Mouse (Mus musculus) lung, embryonic 15.5 days (tissue): ENCODE measurements at regions not wholly inside any gene's neighbourhood (a gene's known extent, or its start where the extent isn't known, plus 50 kb on each side); places are given as distances from the start of the nearest gene placed in this dataset.

ENCODE experiments used
- ATAC-seq: fragments of 200-750 bp; cut with Nextera tagmentation; 2 replicates; pipeline ENCODE4 v1.8.0; 2017; ENCODE audit warnings: moderate number of reproducible peaks, borderline replicate concordance; ENCODE audit not compliant: low FRiP score, low TSS enrichment; ENCODE audit errors: extremely low read depth
- H3K27ac ChIP-seq: fragments of 300-500 bp; sonication (generic); 2 replicates; pipeline ENCODE4 v1.5.1; 2015; ENCODE audit warnings: moderate library complexity, mild to moderate bottlenecking, inconsistent platforms
- H3K27me3 ChIP-seq: fragments of 300-500 bp; sonication (generic); 2 replicates; pipeline ENCODE4 v1.6.1; 2015; ENCODE audit warnings: inconsistent platforms
- H3K36me3 ChIP-seq: fragments of 300-500 bp; sonication (generic); 2 replicates; pipeline ENCODE4 v1.6.1; 2015; ENCODE audit warnings: inconsistent platforms
- H3K4me1 ChIP-seq: fragments of 300-500 bp; sonication (generic); 2 replicates; pipeline ENCODE4 v1.6.1; 2015; ENCODE audit warnings: inconsistent platforms
- H3K4me2 ChIP-seq: fragments of 300-500 bp; sonication (generic); 2 replicates; pipeline ENCODE4 v1.6.1; 2015; ENCODE audit warnings: inconsistent platforms, mild to moderate bottlenecking, moderate library complexity
- H3K4me3 ChIP-seq: fragments of 300-500 bp; sonication (generic); 2 replicates; pipeline ENCODE4 v1.5.1; 2015; ENCODE audit warnings: mild to moderate bottlenecking, inconsistent platforms
- H3K9ac ChIP-seq: fragments of 300-500 bp; sonication (generic); 2 replicates; pipeline ENCODE4 v1.6.1; 2015; ENCODE audit warnings: inconsistent platforms
- H3K9me3 ChIP-seq: fragments of 300-500 bp; sonication (generic); 2 replicates; pipeline ENCODE4 v1.6.1; 2016; ENCODE audit warnings: inconsistent platforms
- WGBS: fragments of 180-500 bp; shearing (Covaris S2); methylation state at CpG from one replicate; pipeline ENCODE4 v1.1.7; 2015; 5-methylcytosine and 5-hydroxymethylcytosine counted together

- Histone ChIP-seq H3K27ac (no peak overlapping the region), H3K4me3 (no peak overlapping the region), H3K27me3 (no peaks in the 10 kb centered on the region), H3K9ac (no peak overlapping the region), H3K9me3 (no peaks in the 10 kb centered on the region), H3K36me3 (no peaks in the 10 kb centered on the region), H3K4me2 (no peak overlapping the region), H3K4me1 (no peaks in the 10 kb centered on the region)
- 88% methylated on average over 1 of the region's 1 CpGs for WGBS
- no peak for ATAC-seq
Observed at GRCm38 (mm10) chr7:83032025-83032424, 164.9 kb downstream of the Mex3b start.

DNA sequence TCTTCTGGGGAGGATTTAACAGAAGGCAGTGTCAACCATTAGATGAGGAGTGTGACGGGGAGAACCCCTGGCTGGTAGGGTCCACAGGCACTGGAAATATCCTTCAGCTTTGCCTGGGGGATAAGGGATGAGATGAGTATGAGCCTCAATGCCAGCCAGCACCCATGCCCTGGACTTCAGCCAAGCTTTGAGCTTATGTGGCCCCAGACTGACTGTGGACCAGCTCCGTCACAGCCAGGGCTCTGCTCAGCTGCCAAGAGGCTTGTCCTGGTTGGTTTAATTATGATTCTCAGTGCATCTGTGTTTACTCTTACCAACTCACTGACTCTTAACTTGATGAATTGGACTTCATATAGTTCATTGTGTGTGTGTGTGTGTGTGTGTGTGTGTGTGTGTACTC, 165.8 kb downstream of the Mex3b start:
- no peak overlapping the region for H3K4me2 ChIP-seq
- no peak overlapping the region for H3K4me3 ChIP-seq
- 69% methylated on average over 2 of the region's 2 CpGs for WGBS
- H3K27me3 ChIP-seq: no peaks in the 10 kb centered on the region
- no peaks in the 10 kb centered on the region for H3K9me3 ChIP-seq
- H3K36me3 ChIP-seq: no peaks in the 10 kb centered on the region
- H3K9ac ChIP-seq: no peak overlapping the region
- no peak for ATAC-seq
- H3K4me1 ChIP-seq: no peaks in the 10 kb centered on the region
- H3K27ac ChIP-seq: no peak overlapping the region

GRCm38 (mm10) chr7:83035190-83035589, 168.1 kb downstream of the Mex3b start:
- Histone ChIP-seq H3K9me3 (no peaks in the 10 kb centered on the region), H3K9ac (no peak overlapping the region), H3K4me1 (no peaks in the 10 kb centered on the region), H3K27ac (no peak overlapping the region), H3K4me2 (no peak overlapping the region), H3K4me3 (no peak overlapping the region), H3K27me3 (no peaks in the 10 kb centered on the region), H3K36me3 (no peaks in the 10 kb centered on the region)
- WGBS: 77% methylated on average over 3 of the region's 3 CpGs
- no peak for ATAC-seq

DNA sequence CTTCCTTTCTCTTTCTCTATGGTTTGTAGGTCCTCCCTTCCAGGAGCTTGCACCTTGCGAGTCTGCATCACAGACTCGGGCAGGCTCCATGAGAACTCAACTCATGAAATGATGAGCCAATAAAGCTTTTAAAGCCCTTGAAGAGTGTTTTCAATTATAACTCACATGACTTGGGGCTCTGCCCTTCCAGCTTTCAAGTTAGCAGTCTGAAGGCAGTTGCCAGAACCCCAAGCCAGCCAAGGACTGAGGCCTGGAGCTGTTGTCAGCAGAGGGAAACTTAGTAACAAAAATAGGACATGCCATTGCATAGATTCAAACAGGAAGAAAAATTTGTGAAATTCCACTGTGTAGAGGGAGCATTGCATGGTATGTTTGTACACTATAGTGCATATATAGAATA, 169.3 kb downstream of the Mex3b start:
- Histone ChIP-seq H3K27ac (no peak overlapping the region), H3K9me3 (no peaks in the 10 kb centered on the region), H3K4me3 (no peak overlapping the region), H3K27me3 (no peaks in the 10 kb centered on the region), H3K4me1 (no peaks in the 10 kb centered on the region), H3K9ac (no peak overlapping the region), H3K4me2 (no peak overlapping the region), H3K36me3 (no peaks in the 10 kb centered on the region)
- WGBS: 100% methylated on average over 2 of the region's 2 CpGs
- ATAC-seq: no peak

- Histone ChIP-seq H3K36me3 (no peaks in the 10 kb centered on the region), H3K9me3 (no peaks in the 10 kb centered on the region), H3K4me1 (no peaks in the 10 kb centered on the region), H3K4me2 (no peak overlapping the region), H3K27me3 (no peaks in the 10 kb centered on the region), H3K4me3 (no peak overlapping the region), H3K27ac (no peak overlapping the region), H3K9ac (no peak overlapping the region)
- ATAC-seq: no peak
- WGBS: 13% methylated on average over 2 of the region's 2 CpGs
Observed at GRCm38 (mm10) chr7:83037100-83037499, 170.0 kb downstream of the Mex3b start.

DNA sequence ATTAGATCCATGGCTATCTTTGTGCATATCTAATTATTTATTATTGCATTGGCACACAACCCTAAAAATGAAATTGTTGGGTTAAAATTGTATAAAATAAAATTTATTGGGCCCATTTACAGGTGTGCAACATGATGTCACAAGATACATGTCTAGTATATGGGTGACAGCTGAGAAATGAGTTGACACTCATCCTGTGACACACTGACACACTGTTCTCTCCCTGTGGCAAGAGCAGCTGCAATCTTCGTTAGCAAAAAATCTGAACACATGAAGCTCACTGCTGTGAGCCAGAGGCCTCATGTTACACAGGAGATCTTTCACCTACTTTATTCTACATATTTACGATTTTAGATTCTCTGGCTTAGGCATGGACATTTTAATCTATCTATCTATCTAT, 170.6 kb downstream of the Mex3b start:
- Histone ChIP-seq H3K9me3 (no peaks in the 10 kb centered on the region), H3K4me3 (no peak overlapping the region), H3K4me1 (no peaks in the 10 kb centered on the region), H3K4me2 (no peak overlapping the region), H3K9ac (no peak overlapping the region), H3K27me3 (no peaks in the 10 kb centered on the region), H3K36me3 (no peaks in the 10 kb centered on the region), H3K27ac (no peak overlapping the region)
- ATAC-seq: no peak
- WGBS: 75% methylated on average over 2 of the region's 2 CpGs

DNA sequence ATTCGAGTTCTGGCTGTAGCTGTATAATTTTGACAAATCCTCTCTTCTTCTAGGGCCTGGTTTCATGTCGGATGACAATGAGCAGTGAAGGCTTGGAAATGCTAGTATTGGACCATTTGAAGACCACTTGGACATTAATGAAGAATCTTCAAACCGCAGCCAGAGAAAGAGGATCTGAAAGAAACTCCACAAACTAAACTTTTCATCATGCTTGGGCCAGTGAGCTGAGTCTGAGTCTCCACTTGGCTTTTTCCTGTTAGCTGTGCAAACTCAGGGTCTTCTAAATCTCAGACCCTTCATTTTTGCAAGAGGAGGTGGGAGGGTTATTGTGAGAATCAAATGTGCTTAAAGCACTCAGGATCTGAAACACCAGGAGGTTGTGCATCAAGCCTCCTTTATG, 176.6 kb downstream of the Mex3b start:
- Histone ChIP-seq H3K36me3 (no peaks in the 10 kb centered on the region), H3K9ac (no peak overlapping the region), H3K27ac (no peak overlapping the region), H3K4me3 (no peak overlapping the region), H3K27me3 (no peaks in the 10 kb centered on the region), H3K4me2 (no peak overlapping the region), H3K4me1 (no peaks in the 10 kb centered on the region), H3K9me3 (no peaks in the 10 kb centered on the region)
- 77% methylated on average over 3 of the region's 3 CpGs for WGBS
- ATAC-seq: no peak

DNA sequence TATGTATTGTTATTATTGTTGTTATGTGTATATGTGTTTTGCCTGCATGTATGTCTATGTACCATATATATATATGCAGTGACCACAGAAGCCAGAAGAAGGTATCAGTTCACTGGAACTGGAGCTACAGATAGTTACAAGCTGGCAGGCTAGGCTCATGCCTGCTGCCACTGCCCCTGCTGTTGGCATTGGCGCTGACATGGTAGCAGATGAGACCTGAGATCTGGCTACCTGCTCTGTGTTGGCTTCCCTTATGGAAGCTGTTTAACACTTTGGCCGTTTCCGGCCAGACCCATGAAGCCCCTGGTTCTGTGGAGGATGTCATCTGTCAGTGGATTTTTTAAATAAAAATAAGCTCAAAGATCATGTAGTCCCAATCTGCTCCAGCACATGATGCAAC, 178.1 kb downstream of the Mex3b start:
- H3K9me3 ChIP-seq: no peaks in the 10 kb centered on the region
- no peak overlapping the region for H3K4me2 ChIP-seq
- H3K36me3 ChIP-seq: no peaks in the 10 kb centered on the region
- ATAC-seq: no peak
- WGBS: 94% methylated on average over 3 of the region's 3 CpGs
- H3K4me3 ChIP-seq: no peak overlapping the region
- H3K27ac ChIP-seq: no peak overlapping the region
- no peaks in the 10 kb centered on the region for H3K27me3 ChIP-seq
- H3K9ac ChIP-seq: no peak overlapping the region
- H3K4me1 ChIP-seq: no peaks in the 10 kb centered on the region

DNA sequence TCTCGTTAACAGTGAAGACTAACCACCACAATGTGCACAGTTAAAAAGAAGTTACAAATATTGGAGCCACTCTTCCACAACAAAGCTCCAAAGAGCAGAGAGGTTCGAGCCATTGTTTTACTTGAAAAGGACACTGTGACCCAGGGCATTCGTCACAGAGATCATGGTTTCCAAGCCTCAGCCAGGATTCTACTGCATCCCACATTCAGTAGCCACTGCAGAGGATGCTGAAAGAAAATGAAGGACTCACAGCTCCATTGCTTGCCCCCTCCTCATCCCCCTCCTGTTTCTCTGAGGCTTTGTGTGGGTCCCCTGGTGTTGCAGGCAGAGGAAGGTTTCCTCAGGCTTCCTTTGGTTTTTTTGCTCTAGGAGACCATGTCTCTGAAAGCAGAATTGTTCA, 182.9 kb downstream of the Mex3b start:
- WGBS: 66% methylated on average over 3 of the region's 3 CpGs

GRCm38 (mm10) chr7:83050833-83051497, 183.8 kb downstream of the Mex3b start:
- ATAC-seq: no peak
- 91% methylated on average over 6 of the region's 6 CpGs for WGBS
- no peak overlapping the region for H3K4me2 ChIP-seq

More for the DNA sequence above, 182.9 kb downstream of the Mex3b start:
- no peaks in the 10 kb centered on the region for H3K4me1 ChIP-seq
- no peak overlapping the region for H3K9ac ChIP-seq
- H3K9me3 ChIP-seq: no peaks in the 10 kb centered on the region
- no peak for ATAC-seq
- H3K27ac ChIP-seq: no peak overlapping the region
- no peak overlapping the region for H3K4me3 ChIP-seq
- H3K36me3 ChIP-seq: no peaks in the 10 kb centered on the region
- no peaks in the 10 kb centered on the region for H3K27me3 ChIP-seq
- no peak overlapping the region for H3K4me2 ChIP-seq

DNA sequence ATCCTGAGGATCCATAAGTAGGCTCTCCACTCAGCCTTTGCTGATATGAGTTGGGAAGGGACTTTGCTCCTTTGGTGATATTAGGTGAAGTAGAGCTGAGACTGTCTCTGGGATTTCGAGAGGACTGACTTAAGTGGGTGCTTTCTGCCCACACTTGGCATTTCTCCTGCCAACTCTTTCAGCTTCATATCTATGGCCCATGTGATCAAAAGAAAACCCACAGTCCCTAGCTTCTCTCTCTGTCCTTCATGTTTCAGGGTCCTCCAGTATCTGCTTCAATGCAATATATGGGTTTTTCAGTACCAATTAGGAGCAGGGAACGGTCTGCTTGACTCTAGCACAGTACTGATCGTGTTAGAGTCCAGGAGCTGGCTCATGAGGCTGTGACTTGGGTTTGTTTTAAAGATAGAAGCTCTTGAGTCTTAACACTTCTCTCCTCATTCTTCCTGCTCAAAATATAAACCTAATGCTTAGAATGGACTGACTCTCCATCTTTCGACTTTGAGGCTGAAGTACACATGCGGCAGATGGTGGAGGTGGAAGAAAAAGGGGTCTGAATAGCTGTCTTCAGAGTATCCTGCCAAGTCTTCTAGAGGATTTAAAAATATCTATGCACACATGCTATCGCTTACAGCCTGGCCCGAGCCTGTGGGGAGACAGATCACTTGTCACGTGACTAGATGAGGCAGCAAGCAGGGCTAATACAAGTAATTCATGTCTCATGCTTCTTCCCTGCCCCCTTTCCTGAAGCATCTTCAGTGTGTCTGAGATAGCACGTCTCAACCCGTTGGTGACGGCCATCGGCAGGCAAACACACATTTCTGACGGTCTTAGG, 189.2 kb downstream of the Mex3b start:
- Histone ChIP-seq H3K9me3 (no peaks in the 10 kb centered on the region), H3K4me1 (peaks cover 5% of the 10 kb centered on the region; the same call in 1 of the 2 replicates), H3K27me3 (no peaks in the 10 kb centered on the region), H3K9ac (no peak overlapping the region), H3K4me2 (no peak overlapping the region), H3K4me3 (no peak overlapping the region), H3K27ac (no peak overlapping the region), H3K36me3 (no peaks in the 10 kb centered on the region)
- ATAC-seq: no peak
- 56% methylated on average over 13 of the region's 13 CpGs for WGBS

More at GRCm38 (mm10) chr7:83050833-83051497, 183.8 kb downstream of the Mex3b start:
- H3K9ac ChIP-seq: no peak overlapping the region
- H3K9me3 ChIP-seq: no peaks in the 10 kb centered on the region
- no peak overlapping the region for H3K4me3 ChIP-seq
- no peak overlapping the region for H3K27ac ChIP-seq
- no peaks in the 10 kb centered on the region for H3K27me3 ChIP-seq
- no peaks in the 10 kb centered on the region for H3K4me1 ChIP-seq
- no peaks in the 10 kb centered on the region for H3K36me3 ChIP-seq

DNA sequence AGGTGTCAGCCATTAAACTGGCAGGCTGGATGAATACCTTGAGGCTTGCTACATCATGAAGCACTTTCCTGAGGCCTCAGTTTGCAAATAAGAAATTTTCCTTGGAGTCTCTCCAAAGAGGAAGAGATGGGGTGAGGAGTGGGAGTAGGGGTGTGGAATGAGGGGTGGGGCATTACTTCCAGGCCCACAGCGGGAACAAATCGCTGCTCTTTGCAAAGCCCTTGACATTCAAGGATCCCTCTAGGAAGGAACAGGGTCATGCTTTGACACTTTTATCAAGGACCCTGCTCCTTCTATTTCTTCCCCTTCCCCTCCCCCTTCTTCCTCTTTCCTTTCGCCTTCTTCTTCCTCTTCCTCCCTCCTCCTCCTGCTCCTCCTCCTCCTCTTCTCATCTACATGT, 193.2 kb downstream of the Mex3b start:
- Histone ChIP-seq H3K27ac (no peak overlapping the region), H3K27me3 (no peaks in the 10 kb centered on the region)
- no peak for ATAC-seq

More for the DNA sequence above, 193.2 kb downstream of the Mex3b start:
- H3K9me3 ChIP-seq: no peaks in the 10 kb centered on the region
- 43% methylated on average over 3 of the region's 3 CpGs for WGBS
- peaks cover 5% of the 10 kb centered on the region; the same call in 1 of the 2 replicates for H3K4me1 ChIP-seq
- H3K9ac ChIP-seq: no peak overlapping the region
- no peaks in the 10 kb centered on the region for H3K36me3 ChIP-seq
- H3K4me3 ChIP-seq: no peak overlapping the region
- H3K4me2 ChIP-seq: no peak overlapping the region
